Mouse (Mus musculus): ENCODE data around the gene Orai3. TPM values are rescaled to one million over a fixed set of nuclear protein-coding genes. Genes with fewer than 3 reads are reported as not detected.

Orai3 gene
- polyA plus RNA-seq, 2 experiments: 3.9 to 6.9 TPM

DNA sequence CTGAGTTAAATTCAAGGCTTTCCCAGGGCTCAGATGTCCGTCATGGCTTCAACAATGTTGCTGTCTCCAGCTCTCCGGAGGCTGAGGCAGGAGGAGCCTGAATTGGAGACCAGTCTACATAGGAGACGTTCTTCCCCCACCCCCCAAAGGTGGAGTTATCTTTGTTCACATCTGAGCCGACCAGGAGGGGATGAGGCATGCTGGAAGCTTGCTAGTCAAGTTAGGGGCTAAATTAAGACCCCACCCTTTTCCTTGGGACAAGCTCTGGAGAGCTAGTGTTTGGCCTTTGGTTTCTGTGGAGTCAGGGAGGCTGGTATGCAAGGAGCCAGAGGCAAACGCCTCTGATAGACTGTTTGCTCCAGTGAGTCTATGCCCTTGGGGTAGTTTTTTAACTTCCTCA is 16.5 kb upstream of the Orai3 start:
- WGBS (ENCODE audit: insufficient replicate concordance): 58% methylated on average over 5 of the region's 5 CpGs
- Histone ChIP-seq H3K9ac (replicated peaks) (no peak overlapping the region), H3K4me2 (ENCODE audit: low read depth) (no peak overlapping the region), H3K36me3 (replicated peaks; ENCODE audit: control insufficient read depth, insufficient read depth, low read depth) (no peaks in the 10 kb centered on the region; the same call in 1 of the 2 replicates), H3K9me3 (ENCODE audit: control insufficient read depth, low read length) (no peaks in the 10 kb centered on the region), H3K4me3 (ENCODE audit: insufficient read depth in 1 of 2, low read depth in 2 of 2, low read length in 2 of 2) (no peak overlapping the region), H3K27ac (no peak overlapping the region), H3K27me3 (ENCODE audit: control insufficient read depth, insufficient read depth, low read length) (no peaks in the 10 kb centered on the region), H3K4me1 (replicated peaks; ENCODE audit: control insufficient read depth in 2 of 2, insufficient read depth in 2 of 2, low read length in 1 of 2) (no peaks in the 10 kb centered on the region; a peak in 2 of 4 replicates)
- ATAC-seq (ENCODE audit: insufficient read depth) (no peak), DNase-seq (ENCODE audit: low read depth in 3 of 3, low spot score in 3 of 3) (no peak)
- TF ChIP-seq EP300 (IDR thresholded peaks at IDR 0.05; ENCODE audit: low read depth): no peak

GRCm38 (mm10) chr7:127753741-127754140 is 15.9 kb upstream of the Orai3 start:
- H3K4me2 ChIP-seq (ENCODE audit: low read depth): no peak overlapping the region
- DNase-seq (ENCODE audit: low read depth in 3 of 3, low spot score in 3 of 3) (no peak), ATAC-seq (ENCODE audit: insufficient read depth) (no peak)
- no peaks in the 10 kb centered on the region for H3K9me3 ChIP-seq (ENCODE audit: control insufficient read depth, low read length)
- no peak for TF ChIP-seq CTCF (IDR thresholded peaks at IDR 0.05; ENCODE audit: low read depth)
- no peak for TF ChIP-seq EP300 (IDR thresholded peaks at IDR 0.05; ENCODE audit: low read depth)
- no peak overlapping the region for H3K9ac ChIP-seq (replicated peaks)
- no peaks in the 10 kb centered on the region; the same call in 1 of the 2 replicates for H3K36me3 ChIP-seq (replicated peaks; ENCODE audit: control insufficient read depth, insufficient read depth, low read depth)
- no peak overlapping the region for H3K4me3 ChIP-seq (ENCODE audit: insufficient read depth in 1 of 2, low read depth in 2 of 2, low read length in 2 of 2)
- H3K27me3 ChIP-seq (ENCODE audit: control insufficient read depth, insufficient read depth, low read length): no peaks in the 10 kb centered on the region
- H3K4me1 ChIP-seq (replicated peaks; ENCODE audit: control insufficient read depth in 2 of 2, insufficient read depth in 2 of 2, low read length in 1 of 2): no peaks in the 10 kb centered on the region; a peak in 2 of 4 replicates
- 73% methylated on average over 7 of the region's 7 CpGs for WGBS (ENCODE audit: insufficient replicate concordance)
- no peak overlapping the region for H3K27ac ChIP-seq

- TF ChIP-seq EP300 (IDR thresholded peaks at IDR 0.05; ENCODE audit: low read depth): no peak
- TF ChIP-seq CTCF (IDR thresholded peaks at IDR 0.05; ENCODE audit: low read depth): no peak
- no peak for DNase-seq (ENCODE audit: low read depth in 3 of 3, low spot score in 3 of 3)
- Histone ChIP-seq H3K4me1 (replicated peaks; ENCODE audit: control insufficient read depth in 2 of 2, insufficient read depth in 2 of 2, low read length in 1 of 2) (0 out of 4 replicates have a peak, but pooled peaks cover 0 to 4% of the 10 kb centered on the region in 2 experiments), H3K9ac (replicated peaks) (no peak overlapping the region), H3K36me3 (replicated peaks; ENCODE audit: control insufficient read depth, insufficient read depth, low read depth) (no peaks in the 10 kb centered on the region), H3K4me3 (ENCODE audit: insufficient read depth in 1 of 2, low read depth in 2 of 2, low read length in 2 of 2) (no peak overlapping the region), H3K27ac (no peak overlapping the region), H3K9me3 (ENCODE audit: control insufficient read depth, low read length) (no peaks in the 10 kb centered on the region), H3K27me3 (ENCODE audit: control insufficient read depth, insufficient read depth, low read length) (no peaks in the 10 kb centered on the region), H3K4me2 (ENCODE audit: low read depth) (no peak overlapping the region)
- 19% methylated on average over 6 of the region's 6 CpGs for WGBS (ENCODE audit: insufficient replicate concordance)
- ATAC-seq (ENCODE audit: insufficient read depth): no peak
These were observed 9.9 kb upstream of the Orai3 start for GRCm38 (mm10) chr7:127759716-127760115.

DNA sequence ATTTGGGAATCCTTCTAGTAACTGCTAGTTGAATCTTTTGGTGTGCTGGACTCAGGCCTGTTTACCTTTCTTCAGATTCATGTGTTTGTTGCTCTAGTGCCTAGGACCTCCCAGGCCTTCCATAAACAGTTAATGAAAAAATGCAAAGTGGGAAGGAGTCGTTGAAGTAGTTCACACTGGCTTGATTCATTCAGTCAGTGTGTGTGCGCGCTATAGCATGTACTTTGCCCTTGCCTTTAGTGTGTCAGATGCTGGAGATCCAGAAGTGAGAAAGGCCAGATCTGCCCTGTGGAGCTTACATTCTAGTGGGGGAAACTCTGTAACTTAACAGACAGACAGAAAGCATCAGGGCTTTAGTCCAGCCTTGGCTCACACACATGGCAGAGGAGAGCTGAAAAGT is 9.1 kb upstream of the Orai3 start:
- Histone ChIP-seq H3K27me3 (ENCODE audit: control insufficient read depth, insufficient read depth, low read length) (no peaks in the 10 kb centered on the region), H3K4me1 (replicated peaks; ENCODE audit: control insufficient read depth in 2 of 2, insufficient read depth in 2 of 2, low read length in 1 of 2) (0 out of 4 replicates have a peak, but pooled peaks cover 0 to 4% of the 10 kb centered on the region in 2 experiments), H3K27ac (no peak overlapping the region), H3K36me3 (replicated peaks; ENCODE audit: control insufficient read depth, insufficient read depth, low read depth) (no peaks in the 10 kb centered on the region), H3K4me2 (ENCODE audit: low read depth) (no peak overlapping the region), H3K9me3 (ENCODE audit: control insufficient read depth, low read length) (no peaks in the 10 kb centered on the region), H3K4me3 (ENCODE audit: insufficient read depth in 1 of 2, low read depth in 2 of 2, low read length in 2 of 2) (no peak overlapping the region), H3K9ac (replicated peaks) (no peak overlapping the region)
- no peak for DNase-seq (ENCODE audit: low read depth in 3 of 3, low spot score in 3 of 3)
- ATAC-seq (ENCODE audit: insufficient read depth): no peak
- WGBS (ENCODE audit: insufficient replicate concordance): 83% methylated on average over 3 of the region's 3 CpGs
- no peak for TF ChIP-seq CTCF (IDR thresholded peaks at IDR 0.05; ENCODE audit: low read depth)
- TF ChIP-seq EP300 (IDR thresholded peaks at IDR 0.05; ENCODE audit: low read depth): no peak

GRCm38 (mm10) chr7:127761026-127761425 is 8.6 kb upstream of the Orai3 start:
- ATAC-seq (ENCODE audit: insufficient read depth) (peak; percentile 55; the same call in 1 of the 2 replicates), DNase-seq (ENCODE audit: low read depth in 3 of 3, low spot score in 3 of 3) (peak in 1 of 3 experiments; percentile 54)
- no peaks in the 10 kb centered on the region for H3K9me3 ChIP-seq (ENCODE audit: control insufficient read depth, low read length)
- H3K9ac ChIP-seq (replicated peaks): no peak overlapping the region
- WGBS (ENCODE audit: insufficient replicate concordance): 16% methylated on average over 7 of the region's 7 CpGs
- H3K4me3 ChIP-seq (ENCODE audit: insufficient read depth in 1 of 2, low read depth in 2 of 2, low read length in 2 of 2): no peak overlapping the region
- H3K27me3 ChIP-seq (ENCODE audit: control insufficient read depth, insufficient read depth, low read length): no peaks in the 10 kb centered on the region
- no peaks in the 10 kb centered on the region for H3K36me3 ChIP-seq (replicated peaks; ENCODE audit: control insufficient read depth, insufficient read depth, low read depth)
- H3K27ac ChIP-seq: no peak overlapping the region
- no peak overlapping the region for H3K4me2 ChIP-seq (ENCODE audit: low read depth)
- peaks cover 3 to 9% of the 10 kb centered on the region in 2 experiments; a peak in 3 of 4 replicates for H3K4me1 ChIP-seq (replicated peaks; ENCODE audit: control insufficient read depth in 2 of 2, insufficient read depth in 2 of 2, low read length in 1 of 2)
- TF ChIP-seq CTCF (IDR thresholded peaks at IDR 0.05; ENCODE audit: low read depth) (peak; percentile 99), EP300 (IDR thresholded peaks at IDR 0.05; ENCODE audit: low read depth) (no peak)
